Mouse (Mus musculus) urinary bladder, adult 18-20 months (tissue): ENCODE measurements around the gene Tns2.

Experiments
- DNase-seq, 2 experiments: peaks; one replicate each; pipeline ENCODE4 v3.0.0; 2022; ENCODE audit warnings: low spot score in 2 of 2, mixed read lengths in 2 of 2

The Tns2 gene

DNA sequence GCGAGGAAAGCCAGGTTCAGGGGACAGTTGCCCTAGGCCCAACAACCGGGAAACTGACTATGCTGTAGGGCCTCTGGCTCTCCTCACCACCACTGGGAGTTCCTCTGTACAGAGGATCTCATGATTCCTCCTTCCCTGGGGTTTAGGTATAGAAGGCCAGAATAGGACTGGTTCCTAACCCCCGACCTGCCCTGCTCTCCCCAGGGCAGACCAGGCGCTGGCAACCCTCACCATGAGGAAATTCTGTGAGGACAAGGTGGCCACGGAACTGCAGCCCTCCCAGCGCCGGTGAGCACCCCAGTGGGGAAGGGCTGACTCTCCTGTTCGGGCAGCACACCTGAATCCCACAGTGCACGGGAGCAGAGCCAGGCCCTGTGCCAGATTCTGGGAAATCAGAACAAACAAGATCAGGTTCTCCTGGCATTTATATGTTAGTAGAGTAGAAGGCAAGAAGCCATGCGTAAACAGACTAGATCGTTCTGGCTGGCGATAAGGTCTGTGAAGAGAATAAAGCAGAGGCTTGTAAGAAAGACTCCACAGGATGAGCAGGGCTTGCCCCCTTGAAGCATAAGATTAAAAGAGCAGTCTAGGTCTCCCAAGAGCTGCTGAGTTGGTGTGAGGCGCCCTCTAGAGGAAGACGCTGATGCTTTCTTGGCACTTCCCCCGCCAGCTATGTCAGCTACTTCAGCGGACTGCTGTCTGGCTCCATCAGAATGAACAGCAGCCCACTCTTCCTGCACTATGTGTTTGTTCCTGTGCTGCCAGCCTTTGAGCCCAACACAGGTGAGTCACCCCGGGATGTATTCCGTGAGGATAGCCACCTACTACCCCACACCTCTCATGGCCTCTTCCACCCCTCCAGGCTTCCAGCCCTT is 8.7 kb downstream of the Tns2 start:
- DNase-seq, result peak in 1 of 2 experiments; percentile 51

DNA sequence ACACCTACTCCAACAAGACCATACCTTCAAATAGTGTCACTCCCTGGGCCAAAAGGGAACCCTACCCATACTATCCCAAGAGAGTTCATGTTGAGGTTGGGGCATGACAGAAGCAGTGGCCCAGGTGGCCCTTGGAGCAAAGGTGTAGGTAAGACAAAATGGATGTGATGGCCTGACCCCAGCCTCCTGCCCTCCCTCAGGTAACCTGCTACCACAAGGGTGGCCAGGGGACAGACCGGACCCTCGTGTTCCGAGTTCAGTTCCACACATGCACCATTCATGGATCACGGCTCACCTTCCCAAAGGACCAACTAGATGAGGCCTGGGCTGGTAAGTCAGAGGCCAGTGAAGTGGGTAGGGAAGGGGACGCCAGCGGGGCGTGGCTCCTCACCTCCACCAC is 10.1 kb downstream of the Tns2 start:
- no peak for DNase-seq

DNA sequence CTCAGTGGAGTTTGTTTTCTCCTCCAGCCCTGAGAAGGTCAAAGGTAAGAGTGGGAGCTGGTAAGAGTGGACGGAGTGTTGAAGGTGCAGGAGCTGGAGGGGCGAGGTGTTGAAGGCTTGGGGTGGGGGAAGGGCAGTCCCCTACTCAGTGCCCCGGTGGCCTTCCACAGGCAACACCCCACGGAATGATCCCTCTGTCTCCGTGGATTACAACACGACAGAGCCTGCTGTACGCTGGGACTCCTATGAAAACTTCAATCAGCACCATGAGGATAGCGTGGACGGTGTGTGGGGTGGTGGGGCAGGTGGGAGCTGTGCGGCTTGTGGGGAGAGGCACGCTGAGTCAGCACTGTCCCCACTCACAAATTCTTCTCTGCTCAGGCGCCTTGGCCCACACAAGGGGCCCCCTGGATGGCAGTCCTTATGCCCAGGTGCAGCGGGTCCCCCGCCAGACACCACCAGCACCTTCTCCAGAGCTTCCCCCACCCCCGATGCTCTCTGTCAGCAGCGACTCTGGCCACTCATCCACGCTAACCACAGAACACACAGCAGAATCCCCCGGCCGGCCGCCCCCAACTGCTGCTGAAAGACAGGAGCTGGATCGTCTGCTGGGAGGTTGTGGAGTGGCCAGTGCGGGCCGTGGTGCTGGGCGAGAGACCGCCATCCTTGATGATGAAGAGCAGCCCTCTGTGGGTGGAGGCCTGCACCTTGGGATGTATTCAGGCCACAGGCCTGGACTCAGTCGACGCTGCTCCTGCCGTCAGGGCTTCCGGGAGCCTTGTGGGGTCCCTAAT is 10.7 kb downstream of the Tns2 start:
- DNase-seq, result no peak

DNA sequence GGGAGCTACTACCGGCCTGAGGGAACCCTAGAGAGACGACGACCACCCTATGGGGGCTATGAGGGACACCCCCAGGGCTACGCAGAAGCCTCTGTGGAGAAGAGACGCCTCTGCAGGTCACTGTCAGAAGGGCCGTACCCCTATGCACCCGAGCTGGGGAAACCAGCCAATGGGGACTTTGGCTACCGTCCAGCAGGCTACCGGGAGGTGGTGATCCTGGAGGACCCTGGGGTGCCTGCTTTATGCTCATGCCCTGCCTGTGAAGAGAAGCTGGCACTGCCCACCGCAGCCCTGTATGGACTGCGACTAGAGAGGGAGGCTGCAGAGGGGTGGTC is 11.2 kb downstream of the Tns2 start:
- no peak for DNase-seq

DNA sequence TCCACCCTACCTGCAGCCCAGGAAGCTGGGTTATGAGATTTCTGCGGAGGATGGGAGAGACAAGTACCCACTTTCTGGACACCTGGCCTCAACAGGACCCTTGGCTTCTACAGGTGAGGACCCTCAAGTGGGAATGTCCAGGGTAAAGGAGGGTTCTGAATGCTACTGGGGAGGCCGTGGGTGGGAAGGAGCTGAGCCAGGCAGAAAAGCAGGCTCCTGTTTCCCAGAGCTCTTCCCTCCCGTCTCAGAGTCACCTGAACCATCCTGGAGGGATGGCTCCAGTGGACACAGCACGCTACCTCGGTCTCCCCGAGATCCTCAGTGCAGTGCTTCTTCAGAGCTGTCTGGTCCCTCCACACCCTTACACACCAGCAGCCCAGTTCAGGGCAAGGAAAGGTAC is 12.0 kb downstream of the Tns2 start:
- no peak for DNase-seq

DNA sequence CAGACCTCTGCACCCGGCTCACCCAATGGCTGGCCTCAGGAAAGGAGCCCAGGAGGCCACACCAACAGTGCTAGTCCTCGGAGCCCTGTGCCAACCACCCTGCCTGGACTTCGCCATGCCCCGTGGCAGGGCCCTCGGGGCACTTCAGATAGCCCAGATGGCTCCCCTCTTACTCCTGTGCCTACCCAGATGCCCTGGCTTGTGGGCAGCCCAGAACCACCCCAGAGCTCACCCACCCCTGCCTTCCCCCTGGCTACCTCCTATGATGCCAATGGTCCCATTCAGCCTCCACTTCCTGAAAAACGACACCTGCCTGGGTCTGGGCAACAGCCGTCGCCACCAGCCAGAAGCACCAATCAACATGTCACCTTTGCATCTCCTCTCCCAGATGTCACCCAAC is 12.6 kb downstream of the Tns2 start:
- no peak for DNase-seq

DNA sequence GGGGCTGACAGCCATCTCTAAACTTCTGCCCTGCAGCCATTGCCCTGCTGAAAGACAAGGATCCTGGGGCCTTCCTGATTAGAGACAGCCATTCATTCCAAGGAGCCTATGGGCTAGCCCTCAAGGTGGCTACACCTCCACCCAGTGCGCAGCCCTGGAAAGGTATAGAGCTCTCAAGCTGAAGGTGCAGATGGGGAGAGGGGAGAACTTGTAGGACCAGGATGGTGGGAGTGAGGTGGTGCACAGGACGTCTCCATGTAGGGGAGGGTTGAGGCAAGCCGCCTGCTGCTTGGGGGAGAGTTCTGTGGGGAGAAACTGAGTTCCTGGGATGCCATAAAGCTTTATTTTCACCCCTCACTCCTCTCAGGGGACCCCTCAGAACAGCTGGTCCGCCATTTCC is 13.5 kb downstream of the Tns2 start:
- DNase-seq, result no peak

DNA sequence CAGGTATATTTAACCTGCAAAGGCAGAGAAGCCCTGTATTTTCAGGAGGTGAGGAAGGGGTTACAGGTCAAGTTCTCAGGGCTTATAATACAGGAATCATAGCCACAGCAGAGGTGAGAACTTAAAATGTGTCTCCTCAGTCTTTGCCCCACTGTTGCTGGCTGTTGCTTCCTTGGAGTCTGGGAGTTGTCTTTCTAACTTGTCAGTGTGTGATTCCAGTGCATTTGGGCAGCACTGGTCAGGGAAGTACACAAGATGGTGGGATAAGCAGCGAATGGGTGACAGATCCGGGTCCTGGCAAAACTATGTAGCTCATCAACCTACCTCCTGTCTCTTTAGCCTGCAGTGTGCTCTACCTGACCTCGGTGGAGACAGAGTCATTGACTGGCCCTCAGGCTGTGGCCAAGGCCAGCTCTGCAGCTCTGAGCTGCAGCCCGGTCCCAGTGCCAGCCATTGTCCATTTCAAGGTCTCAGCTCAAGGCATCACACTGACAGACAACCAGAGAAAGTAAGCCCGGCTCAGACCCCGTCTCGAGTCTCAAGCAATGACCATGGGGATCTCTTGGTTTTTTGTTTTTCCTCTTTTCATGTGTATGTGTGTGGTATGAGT is 14.5 kb downstream of the Tns2 start:
- no peak for DNase-seq

DNA sequence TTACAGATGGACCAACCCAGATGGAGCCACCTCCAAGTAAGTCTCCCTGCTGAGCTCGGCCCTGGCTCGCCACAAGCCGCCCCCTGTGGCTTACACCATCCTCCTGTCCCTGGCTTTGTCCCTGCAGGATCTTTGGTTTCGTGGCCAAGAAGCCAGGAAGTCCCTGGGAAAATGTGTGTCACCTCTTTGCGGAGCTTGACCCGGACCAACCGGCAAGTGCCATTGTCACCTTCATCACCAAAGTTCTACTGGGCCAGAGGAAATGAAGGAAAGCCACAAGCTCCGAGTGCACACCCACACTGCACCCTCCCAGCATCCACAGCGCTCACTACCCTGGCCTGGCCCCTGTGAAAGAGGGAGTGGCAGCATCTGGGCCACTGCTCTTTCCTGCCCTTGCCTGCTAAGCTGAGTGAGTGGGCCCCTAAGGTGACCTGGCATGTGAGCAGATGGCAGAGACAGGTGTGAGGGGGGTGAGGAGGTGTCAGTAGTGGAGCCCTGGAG is 15.6 kb downstream of the Tns2 start:
- no peak for DNase-seq

DNA sequence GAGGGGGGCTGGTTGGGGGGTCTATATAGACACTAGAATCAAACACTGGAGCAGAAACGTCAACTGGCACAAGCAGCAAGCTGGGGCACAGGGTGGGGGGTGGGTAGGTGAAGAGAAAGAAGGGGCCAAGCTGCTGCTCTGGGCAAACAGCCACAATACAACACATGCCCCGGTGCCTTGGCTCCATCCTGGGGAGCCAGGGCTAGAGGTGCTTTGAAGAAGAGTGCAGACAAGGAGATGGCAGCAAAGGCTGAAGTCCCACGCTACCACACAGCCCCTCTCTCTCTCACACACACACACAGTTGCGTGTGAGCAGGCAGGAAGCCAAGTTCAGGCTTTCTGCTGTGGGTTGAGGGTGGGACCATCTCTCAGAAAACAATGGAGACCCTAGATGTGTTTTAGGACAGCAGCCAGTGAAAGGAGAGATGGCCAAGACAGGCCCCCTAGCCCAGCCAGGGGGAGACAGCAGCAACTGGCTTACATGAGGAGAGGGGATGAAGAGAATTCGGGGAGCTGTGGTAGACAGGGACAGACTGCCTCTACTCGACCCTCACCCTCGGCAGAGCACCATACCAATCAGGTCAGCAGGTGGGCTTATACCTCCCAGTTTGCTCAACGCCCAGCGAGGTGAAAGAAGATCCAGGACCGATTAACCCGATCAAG is 16.7 kb downstream of the Tns2 start:
- no peak for DNase-seq

DNA sequence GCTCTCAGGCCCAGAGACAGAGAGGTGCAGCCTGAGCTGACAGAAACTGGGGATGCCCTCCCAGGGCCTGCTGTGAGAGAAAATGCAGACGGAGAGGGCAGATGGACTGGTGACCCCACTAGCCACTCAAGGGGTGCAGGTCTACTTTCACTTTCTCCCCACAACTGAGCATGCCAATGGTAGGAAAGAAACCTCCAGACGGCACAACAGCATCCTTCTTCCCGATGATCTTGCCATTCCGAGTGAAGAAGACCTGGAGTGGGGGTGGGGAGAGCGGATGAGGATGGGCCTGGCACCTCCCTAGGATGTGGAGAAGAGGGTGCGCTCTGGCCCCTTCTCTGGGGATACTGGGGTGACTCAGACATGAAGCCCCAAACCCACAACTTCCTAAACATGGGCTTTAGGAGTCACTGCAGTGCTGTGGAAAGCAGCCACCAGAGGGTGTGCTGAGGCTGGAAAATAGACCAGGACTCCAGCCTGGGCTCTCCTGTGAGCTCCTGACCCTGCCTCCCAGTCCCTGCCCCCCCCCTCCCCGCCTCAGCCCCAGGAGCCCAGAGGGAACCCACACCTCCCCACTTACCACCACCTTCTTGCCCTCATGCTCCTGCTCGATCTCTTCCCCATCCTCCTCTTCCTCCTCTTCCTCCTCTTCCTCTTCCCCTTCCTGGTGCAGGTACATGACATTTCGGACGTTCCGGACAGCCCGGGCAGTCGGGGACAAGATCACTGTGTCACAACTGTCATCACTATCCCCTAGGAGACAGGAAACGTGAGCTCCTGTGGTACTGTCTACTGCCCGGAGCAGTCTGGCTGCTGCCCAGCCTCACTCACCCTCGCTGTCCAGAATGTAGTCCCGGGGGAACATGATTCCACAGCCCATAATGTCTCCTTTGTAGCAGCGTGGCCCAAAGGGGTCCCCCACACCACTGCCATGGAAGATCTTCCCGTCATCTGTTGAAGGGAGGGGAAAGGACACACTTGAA is 17.5 kb downstream of the Tns2 start:
- no peak for DNase-seq

DNA sequence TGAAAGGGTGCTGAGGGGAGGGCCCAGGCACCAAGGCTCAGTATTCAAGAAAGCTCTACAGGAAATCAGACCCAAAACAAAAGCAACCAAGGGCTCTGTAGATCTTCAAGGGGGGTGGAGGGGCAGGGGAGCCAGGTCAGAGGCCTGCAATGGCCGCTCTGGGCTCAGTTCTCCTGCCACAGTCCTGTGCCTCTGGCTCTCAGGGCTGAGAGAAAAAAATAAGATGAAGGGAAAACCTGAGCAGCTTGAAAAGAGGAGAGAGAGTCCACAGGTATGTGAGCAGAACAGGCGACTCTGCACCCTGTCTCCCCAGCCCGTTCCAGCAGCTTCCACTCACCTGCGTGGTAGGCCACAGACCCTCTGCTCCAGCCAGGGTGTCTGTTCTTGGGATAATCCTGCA is 18.4 kb downstream of the Tns2 start:
- DNase-seq, result no peak

DNA sequence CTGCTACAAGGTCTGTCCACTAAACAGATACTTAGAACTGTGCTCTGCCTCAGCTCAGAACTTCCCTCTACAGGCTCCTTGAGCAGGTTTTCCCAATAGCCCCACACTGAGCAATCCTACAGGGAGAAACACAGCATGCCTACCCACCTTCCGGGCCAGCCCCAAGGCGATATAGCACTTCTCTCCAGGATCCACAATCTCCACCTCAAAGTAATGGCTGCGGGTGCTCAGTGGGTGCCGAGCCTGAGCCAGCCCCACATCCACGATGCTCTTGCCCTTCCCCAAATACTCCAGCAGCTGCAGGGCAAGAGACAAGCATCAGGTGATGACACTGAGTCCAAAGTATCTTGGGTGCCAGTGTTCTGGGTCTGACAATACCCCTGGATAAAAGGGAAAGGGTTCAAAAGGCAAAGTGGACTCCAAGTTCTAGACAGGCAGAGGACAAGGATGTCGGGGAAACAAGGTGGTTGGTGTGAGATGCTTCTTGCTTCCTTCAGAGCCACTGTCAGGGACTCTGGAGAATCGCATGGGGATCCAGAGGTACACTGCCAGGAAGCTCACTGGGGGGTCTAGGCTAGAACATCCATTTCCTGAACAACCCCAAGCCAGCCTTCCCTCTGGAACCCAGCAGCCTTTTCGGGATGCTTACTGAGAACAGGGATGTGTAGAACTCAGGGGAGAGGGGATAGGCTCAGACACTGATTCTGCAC is 19.1 kb downstream of the Tns2 start:
- DNase-seq, result no peak

DNA sequence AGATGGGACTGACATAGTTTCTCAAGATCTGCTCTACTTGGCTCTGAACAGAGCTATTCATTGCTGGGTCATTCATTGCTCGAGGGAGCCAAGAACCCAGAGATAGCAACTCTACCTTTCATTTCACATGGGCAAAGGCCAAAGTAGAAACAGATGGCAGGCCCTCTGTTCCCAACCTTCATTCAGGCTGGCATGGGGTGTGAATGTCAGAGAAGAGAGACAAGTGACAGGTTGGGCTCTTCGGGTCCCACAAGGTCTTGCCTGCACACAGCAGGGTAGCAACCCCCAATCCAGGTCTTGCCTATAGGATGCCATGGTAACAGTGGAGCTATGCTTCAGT is 19.6 kb downstream of the Tns2 start:
- no peak for DNase-seq

DNA sequence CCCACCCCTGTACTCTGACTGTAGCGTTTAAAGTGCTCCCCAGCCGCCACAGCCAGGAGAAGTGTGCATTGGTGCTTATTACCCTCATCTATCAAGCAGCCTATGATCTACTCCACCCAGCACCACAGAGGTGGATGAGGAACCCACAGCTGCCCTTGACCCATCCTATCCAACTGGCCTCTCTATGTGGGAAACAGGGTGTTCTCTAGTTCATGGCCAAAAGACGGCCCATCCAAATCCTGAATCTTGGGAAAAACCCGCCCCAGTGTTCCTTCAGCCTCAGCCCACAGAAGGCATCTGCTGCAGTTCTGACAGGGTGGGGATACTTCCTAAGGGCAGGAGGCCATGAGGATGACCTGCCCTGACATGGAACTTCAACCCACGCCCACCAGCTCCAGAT is 20.3 kb downstream of the Tns2 start:
- DNase-seq, result no peak

DNA sequence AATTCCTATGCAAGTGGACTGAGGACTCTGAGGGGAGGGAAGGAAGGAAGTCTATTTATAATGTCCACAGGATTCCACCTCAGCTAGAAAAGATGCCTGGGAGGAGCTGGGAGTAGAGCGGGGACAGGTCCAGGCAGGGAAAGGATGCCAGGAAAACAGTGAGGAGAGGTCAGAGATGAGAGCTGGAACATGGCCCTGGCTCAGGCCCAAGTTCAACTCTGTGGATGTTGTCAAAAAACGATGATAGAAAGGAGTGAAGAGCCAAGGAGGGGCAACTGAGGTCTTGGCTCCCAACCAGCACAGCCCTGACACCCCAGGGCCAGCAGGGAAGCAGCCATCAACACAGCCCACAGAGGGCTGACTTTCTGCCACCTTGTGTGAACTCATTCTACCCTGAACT is 26.1 kb downstream of the Tns2 start:
- no peak for DNase-seq

DNA sequence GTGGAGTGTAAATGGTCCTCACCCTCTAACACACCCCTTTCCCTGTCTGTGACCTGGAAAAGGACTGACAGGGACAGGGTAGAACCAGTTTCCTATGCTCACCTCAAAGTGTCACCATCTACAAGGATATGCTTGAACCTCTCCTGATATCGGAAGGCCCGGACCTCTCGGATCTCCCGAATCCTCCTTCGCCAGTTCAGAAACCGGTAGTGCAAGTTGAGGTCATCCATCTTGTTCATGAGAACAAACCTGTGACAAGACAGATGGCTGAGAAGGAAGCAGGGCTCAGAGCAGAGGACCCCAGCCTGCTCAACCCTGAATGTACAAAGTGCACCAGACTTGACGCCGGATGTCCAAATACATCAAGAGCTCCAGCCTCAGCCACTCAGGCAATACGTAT is 33.1 kb downstream of the Tns2 start:
- DNase-seq, result no peak

DNA sequence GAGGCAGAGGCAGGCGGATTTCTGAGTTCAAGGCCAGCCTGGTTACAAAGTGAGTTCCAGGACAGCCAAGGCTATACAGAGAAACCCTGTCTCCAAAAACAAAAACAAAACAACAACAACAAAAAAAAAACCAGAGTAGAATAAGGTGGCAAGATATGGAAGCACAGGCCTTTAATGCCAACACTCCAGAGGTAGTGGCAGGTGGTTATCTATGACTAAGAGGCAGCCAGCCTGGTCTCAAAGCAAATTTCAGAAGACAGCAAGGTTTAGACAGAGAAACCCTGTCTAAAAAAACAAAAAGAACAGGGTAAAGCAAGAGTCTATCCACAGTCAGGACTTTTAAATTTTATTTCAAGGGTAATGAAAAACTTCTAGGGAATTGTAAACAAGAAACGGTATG is 34.5 kb downstream of the Tns2 start:
- DNase-seq, result no peak

DNA sequence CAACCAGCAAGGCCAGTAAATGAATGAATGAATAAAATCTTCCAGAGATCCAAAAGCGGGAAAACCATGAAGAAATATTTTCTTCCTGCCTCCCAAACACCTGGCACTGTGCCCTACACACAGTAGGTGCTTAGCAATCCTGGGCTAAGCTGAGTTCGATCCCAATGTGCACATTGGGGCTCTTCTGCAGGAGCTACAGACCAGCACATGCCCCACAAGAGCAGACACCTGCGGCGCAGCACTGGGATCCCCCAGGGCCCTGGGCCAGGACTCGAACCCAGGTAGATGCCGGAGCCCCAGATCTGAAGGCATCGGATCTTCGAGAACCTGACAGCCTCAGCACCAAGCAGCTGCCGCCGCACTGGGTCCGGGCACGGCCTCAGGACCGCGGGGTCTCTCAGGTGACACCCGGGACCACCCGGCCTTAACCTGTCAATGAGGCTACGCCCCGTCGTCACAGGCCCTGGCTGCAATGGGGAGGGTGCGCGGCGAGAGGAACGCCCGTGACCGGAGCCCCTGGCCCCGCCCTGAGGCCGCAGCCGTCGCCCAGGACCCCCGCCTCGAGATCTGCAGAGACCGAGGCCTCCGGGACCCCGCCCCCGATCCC is 35.4 kb downstream of the Tns2 start:
- DNase-seq, result no peak
